Mouse (Mus musculus) thymus, postnatal 0 days (tissue): Measurements from ENCODE around the gene Polr3e. TPM values are rescaled to one million over a fixed set of nuclear protein-coding genes. Genes with fewer than 3 reads are reported as not detected.
"Not testable (repeated sequence)": the region's sequence is repeated elsewhere in the genome, so short reads cannot be mapped to it uniquely, and the experiment has no call there.

Experiments used
- DNase-seq: peaks from one replicate; pipeline ENCODE4 v3.0.0-alpha.2; 2015; ENCODE audit warnings: low spot score
- polyA plus RNA-seq: library from polyadenylated mRNA; unstranded; fragments of >200 nt; fragmentation: Nextera tagmentation; extraction: Ambion mirVana; gene quantifications from 2 replicates; pipeline ENCODE4 v1.2.1, GENCODE M21; 2015

Polr3e gene
- polyA plus RNA-seq, 1 experiment from 2014 or later: 26.4 TPM

- not testable (repeated sequence) for DNase-seq
Measured at GRCm38 (mm10) chr7:120910172-120910571, 7.4 kb upstream of the Polr3e start.

- DNase-seq: not testable (repeated sequence)
Measured at GRCm38 (mm10) chr7:120911268-120911667, 6.3 kb upstream of the Polr3e start.

- peak; percentile 31 for DNase-seq
Measured at GRCm38 (mm10) chr7:120913332-120913731, 4.2 kb upstream of the Polr3e start.

GRCm38 (mm10) chr7:120916262-120916875 is 1.2 kb upstream of the Polr3e start:
- peak; percentile 18 for DNase-seq

- no peak for DNase-seq
Measured at GRCm38 (mm10) chr7:120917279-120917591, 309 bp upstream of the Polr3e start.

- DNase-seq: peak; percentile 91
Measured at GRCm38 (mm10) chr7:120918526-120918962, 1.0 kb downstream of the Polr3e start.

- no peak for DNase-seq
Measured at GRCm38 (mm10) chr7:120933110-120933509, 15.6 kb downstream of the Polr3e start.

GRCm38 (mm10) chr7:120933680-120934195 is 16.2 kb downstream of the Polr3e start:
- DNase-seq: no peak

GRCm38 (mm10) chr7:120934716-120935115 is 17.2 kb downstream of the Polr3e start:
- peak; percentile 64 for DNase-seq

- no peak for DNase-seq
Measured at GRCm38 (mm10) chr7:120936522-120936921, 19.0 kb downstream of the Polr3e start.

GRCm38 (mm10) chr7:120938206-120938605 is 20.7 kb downstream of the Polr3e start:
- DNase-seq: no peak

- DNase-seq: no peak
Measured at GRCm38 (mm10) chr7:120940343-120940742, 22.8 kb downstream of the Polr3e start.

GRCm38 (mm10) chr7:120941214-120941613 is 23.7 kb downstream of the Polr3e start:
- no peak for DNase-seq

- no peak for DNase-seq
Measured at GRCm38 (mm10) chr7:120942506-120942905, 25.0 kb downstream of the Polr3e start.

- no peak for DNase-seq
Measured at GRCm38 (mm10) chr7:120943936-120944509, 26.5 kb downstream of the Polr3e start.

- not testable (repeated sequence) for DNase-seq
Measured at GRCm38 (mm10) chr7:120953591-120953990, 36.0 kb downstream of the Polr3e start.

- no peak for DNase-seq
Measured at GRCm38 (mm10) chr7:120960116-120960515, 42.6 kb downstream of the Polr3e start.

GRCm38 (mm10) chr7:120960601-120961000 is 43.1 kb downstream of the Polr3e start:
- DNase-seq: peak; percentile 30

- DNase-seq: no peak
Measured at GRCm38 (mm10) chr7:120961893-120962292, 44.3 kb downstream of the Polr3e start.

GRCm38 (mm10) chr7:120963126-120963525 is 45.6 kb downstream of the Polr3e start:
- DNase-seq: no peak

GRCm38 (mm10) chr7:120969221-120969620 is 51.7 kb downstream of the Polr3e start:
- DNase-seq: no peak

- no peak for DNase-seq
Measured at GRCm38 (mm10) chr7:120970112-120970511, 52.6 kb downstream of the Polr3e start.

GRCm38 (mm10) chr7:120972471-120972870 is 54.9 kb downstream of the Polr3e start:
- DNase-seq: not testable (repeated sequence)
